ENCODE assay signal across 8 mouse cellular contexts in the genomic region with DNA sequence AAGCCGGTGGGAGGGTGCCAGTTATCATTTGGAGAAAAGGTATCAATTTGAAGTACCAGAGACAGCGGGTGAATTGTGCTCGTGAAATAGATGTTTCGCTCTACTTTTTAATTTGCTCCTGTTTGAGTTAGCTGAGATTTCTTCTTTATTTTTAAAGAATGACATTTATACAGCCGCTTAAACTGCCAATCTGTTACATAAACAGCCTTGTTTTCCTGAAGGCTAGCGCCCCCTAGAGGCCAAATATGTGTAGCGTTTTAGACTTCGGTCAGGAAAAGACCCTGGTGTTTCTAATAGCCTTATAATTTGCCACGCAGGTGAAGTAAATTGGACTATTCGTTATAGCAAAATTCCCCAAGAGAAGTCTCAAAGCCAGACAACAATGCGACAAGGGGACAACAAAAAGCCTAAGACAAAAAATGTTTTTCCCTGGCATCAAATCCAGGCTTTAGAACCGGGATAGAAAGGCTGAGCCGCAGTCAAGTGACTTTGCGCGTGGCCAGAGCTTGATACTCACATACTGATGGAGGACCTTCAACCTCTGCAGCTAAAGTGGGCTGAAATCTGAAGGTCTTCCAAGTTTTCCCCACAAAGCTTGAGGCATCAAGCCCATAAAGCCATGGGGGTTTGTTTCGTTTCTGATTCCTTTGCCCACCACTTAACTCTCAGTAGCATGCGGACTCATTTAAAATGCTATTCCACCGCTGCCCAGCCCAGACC. TPM values are rescaled to one million over a fixed set of nuclear protein-coding genes. Genes with fewer than 3 reads are reported as not detected.
A peak's percentile ranks its signal among the peaks of the same experiment; 100 is the strongest.
DNase-seq lines count a peak whose midpoint lies in the region; ATAC-seq and TF ChIP-seq lines count a peak whose summit lies in the region.

No protein-coding gene starts in this region.

- peak; percentile 53 to 62 (median 55) for TF ChIP-seq CTCF in MEL (IDR thresholded peaks at IDR 0.05 in 2 of 3, conservative IDR thresholded peaks at IDR 0.05 in 1 of 3; ENCODE audit: control insufficient read depth in 1 of 3, insufficient read depth in 1 of 3, low read depth in 2 of 3, low read length in 3 of 3, poor library complexity in 1 of 3, severe bottlenecking in 1 of 3)

- no peak for TF ChIP-seq EP300 in MEL (IDR thresholded peaks at IDR 0.05; ENCODE audit: low read depth in 1 of 2, low read length in 2 of 2)

- H3K79me2 ChIP-seq in MEL (ENCODE audit: control insufficient read depth, insufficient read depth, low read length, poor library complexity), result no peaks in the 10 kb centered on the region

- H3K9ac ChIP-seq in intestine, embryonic 14.5 days (ENCODE audit: low read length), result no peak overlapping the region
- H3K9ac ChIP-seq in intestine, embryonic 16.5 days (ENCODE audit: low read depth, low read length), result no peak overlapping the region
- no peak overlapping the region for H3K9ac ChIP-seq in MEL (ENCODE audit: control insufficient read depth, low read depth, low read length, poor library complexity, severe bottlenecking)

- H3K27ac ChIP-seq in intestine, embryonic 14.5 days (ENCODE audit: low read depth), result no peak overlapping the region
- H3K27ac ChIP-seq in intestine, embryonic 16.5 days (ENCODE audit: low read length), result no peak overlapping the region
- no peak overlapping the region for H3K27ac ChIP-seq in MEL (ENCODE audit: control insufficient read depth, low read depth, low read length)

- no peaks in the 10 kb centered on the region for H3K9me3 ChIP-seq in intestine, embryonic 14.5 days (ENCODE audit: control insufficient read depth, low read length)
- no peaks in the 10 kb centered on the region for H3K9me3 ChIP-seq in intestine, embryonic 16.5 days (ENCODE audit: control insufficient read depth, low read length)
- H3K9me3 ChIP-seq in MEL (replicated peaks; ENCODE audit: insufficient read depth, low read length), result no peaks in the 10 kb centered on the region

- DNase-seq in intestine, embryonic 14.5 days (ENCODE audit: low spot score), result peak; percentile 74
- peak; percentile 28 for DNase-seq in MEL (ENCODE audit: low read depth, low spot score)
- peak; percentile 26 for DNase-seq in cerebellum, adult 11-12 months
- peak; percentile 62 for DNase-seq in gastrocnemius, postnatal 10 days
- peak; percentile 52 for DNase-seq in layer of hippocampus, adult 9-11 months
- DNase-seq in mesoderm, embryonic 11.5 days (ENCODE audit: low read depth, low spot score), result peak; percentile 66
- peak; percentile 12 to 34 for DNase-seq in thymus, postnatal 36 days

- WGBS in intestine, embryonic 14.5 days, result 55% methylated on average over 18 of the region's 18 CpGs
- WGBS in intestine, embryonic 16.5 days, result 58% methylated on average over 18 of the region's 18 CpGs

- no peaks in the 10 kb centered on the region for H3K36me3 ChIP-seq in intestine, embryonic 14.5 days (ENCODE audit: control insufficient read depth, insufficient read depth, low read length)
- H3K36me3 ChIP-seq in intestine, embryonic 16.5 days (ENCODE audit: control insufficient read depth, insufficient read depth, low read length), result no peaks in the 10 kb centered on the region
- H3K36me3 ChIP-seq in MEL (ENCODE audit: control insufficient read depth in 1 of 2, insufficient read depth in 2 of 2, low read length in 2 of 2), result no peaks in the 10 kb centered on the region

- no peak overlapping the region for H3K4me2 ChIP-seq in intestine, embryonic 14.5 days (ENCODE audit: low read length)
- H3K4me2 ChIP-seq in intestine, embryonic 16.5 days (ENCODE audit: low read depth, low read length), result no peak overlapping the region

- H3K4me3 ChIP-seq in intestine, embryonic 14.5 days (ENCODE audit: low read depth, low read length), result no peak overlapping the region
- H3K4me3 ChIP-seq in intestine, embryonic 16.5 days (ENCODE audit: low read length), result no peak overlapping the region
- no peak overlapping the region for H3K4me3 ChIP-seq in MEL (ENCODE audit: control insufficient read depth in 1 of 2, insufficient read depth in 1 of 2, low read depth in 2 of 2, low read length in 2 of 2)

- no peaks in the 10 kb centered on the region for H3K4me1 ChIP-seq in intestine, embryonic 14.5 days (replicated peaks; ENCODE audit: control insufficient read depth, insufficient read depth, low read length)
- no peaks in the 10 kb centered on the region for H3K4me1 ChIP-seq in intestine, embryonic 16.5 days (ENCODE audit: control insufficient read depth, insufficient read depth, low read length)
- H3K4me1 ChIP-seq in MEL (ENCODE audit: control insufficient read depth in 1 of 2, insufficient read depth in 2 of 2, low read length in 2 of 2), result no peaks in the 10 kb centered on the region

- TF ChIP-seq RAD21 in MEL (IDR thresholded peaks at IDR 0.05; ENCODE audit: low read depth, low read length), result peak; percentile 57

- no peaks in the 10 kb centered on the region for H3K27me3 ChIP-seq in intestine, embryonic 14.5 days (replicated peaks; ENCODE audit: control insufficient read depth, insufficient read depth, low read length)
- H3K27me3 ChIP-seq in intestine, embryonic 16.5 days (replicated peaks; ENCODE audit: control insufficient read depth, insufficient read depth, low read length), result no peaks in the 10 kb centered on the region
- no peaks in the 10 kb centered on the region; a peak in 1 of 4 replicates for H3K27me3 ChIP-seq in MEL (ENCODE audit: control insufficient read depth in 1 of 2, insufficient read depth in 2 of 2, low read length in 2 of 2)

- no peak for ATAC-seq in intestine, embryonic 14.5 days (replicated peaks; ENCODE audit: low FRiP score, low TSS enrichment, low read depth)
- ATAC-seq in intestine, embryonic 16.5 days, result no peak

- no peak for TF ChIP-seq POLR2A in MEL (IDR thresholded peaks at IDR 0.05; ENCODE audit: control insufficient read depth in 1 of 2, insufficient read depth in 1 of 2, low read depth in 1 of 2, low read length in 2 of 2, poor library complexity in 1 of 2)

TF ChIP-seq in MEL, 35 proteins besides CTCF, POLR2A, EP300 and RAD21:
- TF ChIP-seq NELFE (IDR thresholded peaks at IDR 0.05; ENCODE audit: low read depth, low read length) (no peak), HCFC1 (IDR thresholded peaks at IDR 0.05; ENCODE audit: low read depth, low read length) (no peak), MEF2A (IDR thresholded peaks at IDR 0.05; ENCODE audit: extremely low read depth, insufficient replicate concordance, low read depth, low read length, poor library complexity, severe bottlenecking) (no peak), SMC3 (IDR thresholded peaks at IDR 0.05; ENCODE audit: low read depth, low read length) (peak; percentile 35), ZC3H11A (IDR thresholded peaks at IDR 0.05; ENCODE audit: low read depth, low read length) (0 out of 2 replicates have a peak, but pooled peaks have one; percentile 3), ZNF384 (IDR thresholded peaks at IDR 0.05; ENCODE audit: low read depth, low read length) (no peak), USF1 (IDR thresholded peaks at IDR 0.05; ENCODE audit: low read depth, low read length) (no peak)

RNA-seq across cellular contexts. Expression of a gene that starts 46.4 kb away (rescaled TPM):
- 1.9 and 2.1 TPM in 2 replicates for polyA plus RNA-seq in intestine, embryonic 14.5 days (2014; fragmentation: Nextera tagmentation; extraction: Ambion mirVana)
- 0.73 and 0.97 TPM in 2 replicates for polyA plus RNA-seq in intestine, embryonic 16.5 days (2015; fragmentation: Nextera tagmentation; extraction: Ambion mirVana)
- total RNA-seq in MEL (2012; rRNA removed), result not detected in 2 replicates
- not detected for polyA plus RNA-seq in MEL (2012; ENCODE audit: insufficient read depth in 1 of 2, insufficient read length in 2 of 2, low read depth in 1 of 2, low replicate concordance in 2 of 2, missing spikeins in 1 of 2)
- total RNA-seq in gastrocnemius, postnatal 10 days (2021), result 1 to 10 TPM; 2.1 to 2.8 TPM

Comparison
In these comparisons a context has a peak if more than half of its experiments do, and no peak if none do; other contexts are left out.
1. DNase-seq: peak in every context shown above with its lines; median percentile 74 in intestine, embryonic 14.5 days; 66 in mesoderm, embryonic 11.5 days; 62 in gastrocnemius, postnatal 10 days; 52 in layer of hippocampus, adult 9-11 months; 28 in MEL; 26 in cerebellum, adult 11-12 months; 23 in thymus, postnatal 36 days.